Mouse (Mus musculus): Measurements from ENCODE around the gene Fignl1. TPM values are rescaled to one million over a fixed set of nuclear protein-coding genes. Genes with fewer than 3 reads are reported as not detected.

Gene Fignl1
- total and polyA plus RNA-seq, 3 experiments: 34.2 to 59.9 (median 51.2) TPM

DNA sequence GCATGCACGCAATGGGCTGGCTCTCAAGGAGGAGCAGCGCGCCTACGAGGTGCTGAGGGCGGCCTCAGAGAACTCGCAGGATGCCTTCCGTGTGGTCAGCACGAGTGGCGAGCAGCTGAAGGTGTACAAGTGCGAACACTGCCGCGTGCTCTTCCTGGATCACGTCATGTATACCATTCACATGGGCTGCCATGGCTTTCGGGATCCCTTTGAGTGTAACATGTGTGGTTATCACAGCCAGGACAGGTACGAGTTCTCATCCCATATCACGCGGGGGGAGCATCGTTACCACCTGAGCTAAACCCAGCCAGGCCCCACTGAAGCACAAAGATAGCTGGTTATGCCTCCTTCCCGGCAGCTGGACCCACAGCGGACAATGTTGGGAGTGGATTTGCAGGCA lies 39.5 kb downstream of the Fignl1 start (continued):
- TF ChIP-seq MXI1 (IDR thresholded peaks at IDR 0.05; ENCODE audit: low read depth, low read length): no peak
- no peak for TF ChIP-seq RCOR1 (IDR thresholded peaks at IDR 0.05; ENCODE audit: low read depth, low read length)
- TF ChIP-seq MAX (IDR thresholded peaks at IDR 0.05; ENCODE audit: low read length): no peak
- TF ChIP-seq NELFE (IDR thresholded peaks at IDR 0.05; ENCODE audit: low read depth, low read length): no peak

DNA sequence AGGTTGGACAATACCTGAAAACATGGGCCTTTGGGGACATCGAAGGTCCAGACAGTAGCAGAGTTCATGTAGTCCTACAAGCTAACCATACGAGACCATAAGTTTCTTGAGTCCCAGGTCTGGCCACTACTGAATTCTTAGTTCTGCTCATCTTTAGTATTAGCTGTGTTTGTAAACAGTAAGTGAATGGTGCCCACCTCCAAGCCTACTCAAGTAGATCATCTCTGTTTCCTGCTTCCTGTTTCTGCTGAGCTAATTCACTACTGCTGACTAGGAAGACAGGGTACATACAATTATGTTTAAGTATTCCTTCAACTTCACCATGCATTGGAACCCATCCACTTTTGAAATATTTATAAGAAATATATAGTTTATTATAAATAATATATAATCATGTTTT lies 40.7 kb downstream of the Fignl1 start:
- no peaks in the 10 kb centered on the region for H3K9me3 ChIP-seq (replicated peaks; ENCODE audit: insufficient read depth, low read length)
- H3K79me2 ChIP-seq (ENCODE audit: control insufficient read depth, insufficient read depth, low read length, poor library complexity): no peaks in the 10 kb centered on the region
- H3K27me3 ChIP-seq (ENCODE audit: control insufficient read depth in 1 of 2, insufficient read depth in 2 of 2, low read length in 2 of 2): no peaks in the 10 kb centered on the region
- peaks cover 2 to 35% of the 10 kb centered on the region in 2 experiments; a peak in 3 of 4 replicates for H3K36me3 ChIP-seq (ENCODE audit: control insufficient read depth in 1 of 2, insufficient read depth in 2 of 2, low read length in 2 of 2)
- no peak overlapping the region for H3K4me3 ChIP-seq (ENCODE audit: control insufficient read depth in 1 of 2, insufficient read depth in 1 of 2, low read depth in 2 of 2, low read length in 2 of 2)
- DNase-seq (ENCODE audit: low read depth, low spot score): no peak
- H3K9ac ChIP-seq (ENCODE audit: control insufficient read depth, low read depth, low read length, poor library complexity, severe bottlenecking): no peak overlapping the region
- TF ChIP-seq ETS1 (IDR thresholded peaks at IDR 0.05; ENCODE audit: low read depth, low read length) (no peak), RCOR1 (IDR thresholded peaks at IDR 0.05; ENCODE audit: low read depth, low read length) (no peak), KAT2A (conservative IDR thresholded peaks at IDR 0.05; ENCODE audit: low read depth, low read length) (no peak), GABPA (IDR thresholded peaks at IDR 0.05; ENCODE audit: low read depth, low read length) (no peak)
- H3K27ac ChIP-seq (ENCODE audit: control insufficient read depth, low read depth, low read length): no peak overlapping the region
- H3K4me1 ChIP-seq (ENCODE audit: control insufficient read depth in 1 of 2, insufficient read depth in 2 of 2, low read length in 2 of 2): 0 out of 4 replicates have a peak, but pooled peaks cover 0 to 2% of the 10 kb centered on the region in 2 experiments

DNA sequence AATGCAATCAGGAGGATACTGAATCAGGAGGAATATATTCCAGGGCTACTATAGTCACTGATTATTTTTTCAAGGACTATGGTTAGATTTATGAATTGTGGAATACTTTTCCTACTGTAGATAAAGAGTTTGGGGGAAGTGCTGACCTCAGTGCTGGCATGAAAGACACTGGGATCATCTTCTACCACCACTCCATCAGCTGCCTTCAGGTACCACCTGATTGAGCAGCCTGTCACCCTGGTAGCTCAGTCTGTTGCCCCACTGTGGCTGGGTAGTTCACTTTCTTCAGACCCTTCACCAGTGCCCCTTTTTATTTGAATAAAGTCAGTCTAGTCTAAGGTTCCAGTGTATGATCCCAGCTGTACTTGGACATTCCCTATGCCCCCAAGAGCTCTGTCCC lies 42.0 kb downstream of the Fignl1 start:
- no peak overlapping the region for H3K27ac ChIP-seq (ENCODE audit: control insufficient read depth, low read depth, low read length)
- no peak overlapping the region for H3K9ac ChIP-seq (ENCODE audit: control insufficient read depth, low read depth, low read length, poor library complexity, severe bottlenecking)
- no peaks in the 10 kb centered on the region for H3K27me3 ChIP-seq (ENCODE audit: control insufficient read depth in 1 of 2, insufficient read depth in 2 of 2, low read length in 2 of 2)
- no peaks in the 10 kb centered on the region for H3K9me3 ChIP-seq (replicated peaks; ENCODE audit: insufficient read depth, low read length)
- peaks cover 0 to 2% of the 10 kb centered on the region in 2 experiments; a peak in 1 of 4 replicates for H3K4me1 ChIP-seq (ENCODE audit: control insufficient read depth in 1 of 2, insufficient read depth in 2 of 2, low read length in 2 of 2)
- H3K36me3 ChIP-seq (ENCODE audit: control insufficient read depth in 1 of 2, insufficient read depth in 2 of 2, low read length in 2 of 2): peaks cover 9 to 39% of the 10 kb centered on the region in 2 experiments; a peak in 3 of 4 replicates
- DNase-seq (ENCODE audit: low read depth, low spot score): no peak
- TF ChIP-seq MYB (IDR thresholded peaks at IDR 0.05; ENCODE audit: low read depth, low read length) (no peak), RAD21 (IDR thresholded peaks at IDR 0.05; ENCODE audit: low read depth, low read length) (no peak), USF2 (IDR thresholded peaks at IDR 0.05; ENCODE audit: borderline replicate concordance in 1 of 2, insufficient read depth in 1 of 2, low read depth in 1 of 2, low read length in 2 of 2) (no peak), ZKSCAN1 (IDR thresholded peaks at IDR 0.05; ENCODE audit: low read depth, low read length) (no peak), NELFE (IDR thresholded peaks at IDR 0.05; ENCODE audit: low read depth, low read length) (no peak), JUND (IDR thresholded peaks at IDR 0.05; ENCODE audit: low read depth, low read length) (no peak), E2F4 (IDR thresholded peaks at IDR 0.05; ENCODE audit: borderline replicate concordance, low read depth, low read length) (no peak)
- no peaks in the 10 kb centered on the region for H3K79me2 ChIP-seq (ENCODE audit: control insufficient read depth, insufficient read depth, low read length, poor library complexity)
- no peak overlapping the region for H3K4me3 ChIP-seq (ENCODE audit: control insufficient read depth in 1 of 2, insufficient read depth in 1 of 2, low read depth in 2 of 2, low read length in 2 of 2)
